8 mouse cellular contexts compared by ENCODE assay signal in the genomic region with DNA sequence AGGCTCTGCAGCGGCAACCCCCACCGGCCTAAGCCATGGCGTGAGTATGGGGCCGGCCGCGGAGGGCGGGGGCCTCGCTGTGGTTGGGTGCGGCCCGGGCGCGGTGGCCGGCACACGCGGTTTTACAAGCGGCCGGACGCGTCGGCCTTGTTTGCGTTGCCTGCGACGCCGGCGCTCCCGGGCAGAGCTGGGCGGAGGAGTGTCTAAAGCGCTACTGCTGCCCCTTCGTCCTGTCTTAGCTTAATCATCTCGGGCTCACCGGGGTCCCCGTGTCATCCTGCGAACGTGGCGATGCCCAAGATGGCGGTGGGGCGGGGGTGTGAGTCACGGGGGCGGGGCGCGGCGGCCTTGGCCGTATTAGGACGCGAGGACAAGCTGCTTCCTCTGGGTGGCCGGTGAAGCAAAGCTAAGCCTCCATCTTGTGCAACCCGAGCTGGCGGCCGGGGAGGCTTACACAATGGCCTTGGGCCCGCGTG. TPM values are rescaled to one million over a fixed set of nuclear protein-coding genes. Genes with fewer than 3 reads are reported as not detected.
DNase-seq lines count a peak whose midpoint lies in the region; ATAC-seq and TF ChIP-seq lines count a peak whose summit lies in the region.

No protein-coding gene starts in this region.

- peak overlapping the region; percentile 80 for H3K4me3 ChIP-seq in cerebellum, adult 2 months (replicated peaks; ENCODE audit: insufficient read depth, low read depth, low read length)
- peak overlapping the region; percentile 98 for H3K4me3 ChIP-seq in forebrain, embryonic 15.5 days
- peak overlapping the region; percentile 97 for H3K4me3 ChIP-seq in left cerebral cortex, adult 2 months
- H3K4me3 ChIP-seq in macrophage (ENCODE audit: inconsistent target): peak overlapping the region; percentile 96

- TF ChIP-seq CTCF in cerebellum, adult 2 months (IDR thresholded peaks at IDR 0.05; ENCODE audit: borderline replicate concordance, insufficient read depth, low read depth, low read length): no peak
- TF ChIP-seq CTCF in left cerebral cortex, adult 2 months (IDR thresholded peaks at IDR 0.05): no peak; the same call in 1 of the 2 replicates

- no peak for TF ChIP-seq POLR2A in cerebellum, adult 2 months (IDR thresholded peaks at IDR 0.05; ENCODE audit: borderline replicate concordance, insufficient read depth, low read length)

- peak overlapping the region; percentile 100 for H3K9ac ChIP-seq in forebrain, embryonic 15.5 days (replicated peaks)

- H3K36me3 ChIP-seq in forebrain, embryonic 15.5 days: peaks cover 45% of the 10 kb centered on the region
- peaks cover 33% of the 10 kb centered on the region for H3K36me3 ChIP-seq in macrophage (ENCODE audit: inconsistent target)

- peaks cover 15% of the 10 kb centered on the region for H3K79me2 ChIP-seq in macrophage (ENCODE audit: inconsistent target)

- H3K4me2 ChIP-seq in forebrain, embryonic 15.5 days (replicated peaks): peak overlapping the region; percentile 92

- WGBS in cerebellum, adult 2 months: 1% methylated on average over 51 of the region's 51 CpGs
- WGBS in forebrain, embryonic 15.5 days: under 1% methylated on average over 51 of the region's 51 CpGs
- WGBS in macrophage (ENCODE audit: missing documents): under 1% methylated on average over 51 of the region's 51 CpGs

- H3K27ac ChIP-seq in cerebellum, adult 2 months (ENCODE audit: insufficient read depth, low read length): peak overlapping the region; percentile 100
- peak overlapping the region; percentile 99 for H3K27ac ChIP-seq in forebrain, embryonic 15.5 days (replicated peaks)
- H3K27ac ChIP-seq in left cerebral cortex, adult 2 months: peak overlapping the region; percentile 100
- H3K27ac ChIP-seq in macrophage: peak overlapping the region; percentile 99

- DNase-seq in R1 (ENCODE audit: low read depth, low spot score): peak; percentile 87
- DNase-seq in cerebellum, adult 2 months: peak; percentile 76 to 77
- DNase-seq in heart, postnatal 4 days: peak; percentile 90
- peak; percentile 67 for DNase-seq in left cerebral cortex, adult 2 months (ENCODE audit: extremely low spot score in 1 of 2, low spot score in 2 of 2)
- peak; percentile 93 for DNase-seq in retina, postnatal 1 day
- peak; percentile 78 for DNase-seq in urinary bladder, postnatal 25 days (ENCODE audit: low spot score)

- intact Hi-C loops in left cerebral cortex, adult 2 months (cut with DNase I): loop anchor here (2.0 to 5.0 kb wide), 2 partner anchors 21 to 542 kb away; partner anchors contain the start of genes AC140267.1 and Mief1

- no peaks in the 10 kb centered on the region for H3K27me3 ChIP-seq in cerebellum, adult 2 months (ENCODE audit: control insufficient read depth, insufficient read depth, low read length)
- H3K27me3 ChIP-seq in forebrain, embryonic 15.5 days: no peaks in the 10 kb centered on the region

- H3K9me3 ChIP-seq in forebrain, embryonic 15.5 days: no peaks in the 10 kb centered on the region

- ATAC-seq in forebrain, embryonic 15.5 days (replicated peaks): peak; percentile 15

- peaks cover 21% of the 10 kb centered on the region for H3K4me1 ChIP-seq in cerebellum, adult 2 months (ENCODE audit: control insufficient read depth, insufficient read depth, low read length)
- H3K4me1 ChIP-seq in forebrain, embryonic 15.5 days: peaks cover 39% of the 10 kb centered on the region

RNA-seq across cellular contexts. Expression of gene Atf4, which starts 0.7 kb away (rescaled TPM):
- polyA plus RNA-seq in cerebellum, adult 2 months (2012; rRNA removed): 216 and 242 TPM in 2 replicates
- polyA plus RNA-seq in forebrain, embryonic 15.5 days (2015; fragmentation: Nextera tagmentation; extraction: Ambion mirVana): 123 and 124 TPM in 2 replicates
- total RNA-seq in heart, postnatal 4 days (2021): 100 to 1,000 TPM; 119 to 131 TPM
- total RNA-seq in left cerebral cortex, adult 2 months (2021): 100 to 1,000 TPM; 119 to 120 TPM
- 100 to 1,000 TPM in 24 of 26 experiments, 10 to 100 TPM in 2; 83.4 to 184 (median 141) TPM for total RNA-seq in macrophage (2018; cell fraction: chromatin; rRNA removed)
- 100 to 1,000 TPM in 25 of 26 experiments, 10 to 100 TPM in 1; 89.8 to 398 (median 191) TPM for total RNA-seq in macrophage (2018; cell fraction: cytosol; rRNA removed)
- 100 to 1,000 TPM; 148 to 370 (median 282) TPM for total RNA-seq in macrophage (2018; cell fraction: nucleus; rRNA removed)
- polyA plus RNA-seq in macrophage (2018): 80.3 to 97.1 TPM (median 95.4 TPM) in 3 replicates

RNA-seq across cellular contexts. Expression of gene Rps19bp1, which starts 8.4 kb away (rescaled TPM):
- polyA plus RNA-seq in cerebellum, adult 2 months (2012; rRNA removed): 34.3 and 38.6 TPM in 2 replicates
- 65.3 and 70.7 TPM in 2 replicates for polyA plus RNA-seq in forebrain, embryonic 15.5 days (2015; fragmentation: Nextera tagmentation; extraction: Ambion mirVana)
- total RNA-seq in heart, postnatal 4 days (2021): 10 to 100 TPM; 26.1 to 27.2 TPM
- total RNA-seq in left cerebral cortex, adult 2 months (2021): 10 to 100 TPM; 38.3 to 42.0 TPM
- total RNA-seq in macrophage (2018; cell fraction: chromatin; rRNA removed): 10 to 100 TPM in 8 of 26 experiments, 1 to 10 TPM in 18; 1.8 to 18.5 (median 7.6) TPM
- total RNA-seq in macrophage (2018; cell fraction: cytosol; rRNA removed): 10 to 100 TPM; 24.2 to 45.7 (median 35.4) TPM
- 10 to 100 TPM in 14 of 26 experiments, 1 to 10 TPM in 12; 4.0 to 20.9 (median 10.4) TPM for total RNA-seq in macrophage (2018; cell fraction: nucleus; rRNA removed)
- polyA plus RNA-seq in macrophage (2018): 26.4 to 49.1 TPM (median 28.5 TPM) in 3 replicates

RNA-seq across cellular contexts. Expression of gene AC140267.1, which starts 20.0 kb away (rescaled TPM):
- polyA plus RNA-seq in cerebellum, adult 2 months (2012; rRNA removed): not detected in 2 replicates
- polyA plus RNA-seq in forebrain, embryonic 15.5 days (2015; fragmentation: Nextera tagmentation; extraction: Ambion mirVana): 4.2 TPM in 1 of 2 replicates, not detected in the other
- total RNA-seq in heart, postnatal 4 days (2021): 10 to 100 TPM; 20.3 to 24.3 TPM
- total RNA-seq in left cerebral cortex, adult 2 months (2021): 10 to 100 TPM; 20.0 to 28.1 TPM
- not detected for total RNA-seq in macrophage (2018; cell fraction: chromatin; rRNA removed)
- total RNA-seq in macrophage (2018; cell fraction: cytosol; rRNA removed): not detected
- total RNA-seq in macrophage (2018; cell fraction: nucleus; rRNA removed): not detected
- not detected in 3 replicates for polyA plus RNA-seq in macrophage (2018)

RNA-seq across cellular contexts. Expression of gene Mief1, which starts 21.9 kb away (rescaled TPM):
- 18.4 and 19.6 TPM in 2 replicates for polyA plus RNA-seq in cerebellum, adult 2 months (2012; rRNA removed)
- 41.0 and 41.6 TPM in 2 replicates for polyA plus RNA-seq in forebrain, embryonic 15.5 days (2015; fragmentation: Nextera tagmentation; extraction: Ambion mirVana)
- total RNA-seq in heart, postnatal 4 days (2021): 10 to 100 TPM; 38.0 to 38.3 TPM
- total RNA-seq in left cerebral cortex, adult 2 months (2021): 10 to 100 TPM; 32.3 to 33.9 TPM
- total RNA-seq in macrophage (2018; cell fraction: chromatin; rRNA removed): 10 to 100 TPM; 19.7 to 84.6 (median 51.9) TPM
- total RNA-seq in macrophage (2018; cell fraction: cytosol; rRNA removed): 10 to 100 TPM; 14.3 to 33.9 (median 28.8) TPM
- 10 to 100 TPM; 18.9 to 59.3 (median 38.4) TPM for total RNA-seq in macrophage (2018; cell fraction: nucleus; rRNA removed)
- polyA plus RNA-seq in macrophage (2018): 11.6 to 15.1 TPM (median 13.3 TPM) in 3 replicates

RNA-seq across cellular contexts. Expression of gene Cacna1i, which starts 31.4 kb away (rescaled TPM):
- polyA plus RNA-seq in cerebellum, adult 2 months (2012; rRNA removed): 20.8 and 22.0 TPM in 2 replicates
- 0.50 and 0.57 TPM in 2 replicates for polyA plus RNA-seq in forebrain, embryonic 15.5 days (2015; fragmentation: Nextera tagmentation; extraction: Ambion mirVana)
- under 1 TPM in 1 of 2 experiments, not detected in 1; 0.05 TPM for total RNA-seq in heart, postnatal 4 days (2021)
- total RNA-seq in left cerebral cortex, adult 2 months (2021): 10 to 100 TPM; 72.7 to 75.9 TPM
- not detected for total RNA-seq in macrophage (2018; cell fraction: chromatin; rRNA removed)
- total RNA-seq in macrophage (2018; cell fraction: cytosol; rRNA removed): not detected
- total RNA-seq in macrophage (2018; cell fraction: nucleus; rRNA removed): not detected
- polyA plus RNA-seq in macrophage (2018): not detected in 3 replicates

Comparison
In these comparisons a context has a peak if more than half of its experiments do, and no peak if none do; other contexts are left out.
1. Peak in every context shown above with its lines: DNase-seq, ATAC-seq, H3K4me3 ChIP-seq and H3K27ac ChIP-seq.